Mouse (Mus musculus): ENCODE data around the gene Btbd2. TPM values are rescaled to one million over a fixed set of nuclear protein-coding genes. Genes with fewer than 3 reads are reported as not detected.

Btbd2 gene
- polyA plus RNA-seq, 1 experiment from 2014 or later, result 23.5 TPM

DNA sequence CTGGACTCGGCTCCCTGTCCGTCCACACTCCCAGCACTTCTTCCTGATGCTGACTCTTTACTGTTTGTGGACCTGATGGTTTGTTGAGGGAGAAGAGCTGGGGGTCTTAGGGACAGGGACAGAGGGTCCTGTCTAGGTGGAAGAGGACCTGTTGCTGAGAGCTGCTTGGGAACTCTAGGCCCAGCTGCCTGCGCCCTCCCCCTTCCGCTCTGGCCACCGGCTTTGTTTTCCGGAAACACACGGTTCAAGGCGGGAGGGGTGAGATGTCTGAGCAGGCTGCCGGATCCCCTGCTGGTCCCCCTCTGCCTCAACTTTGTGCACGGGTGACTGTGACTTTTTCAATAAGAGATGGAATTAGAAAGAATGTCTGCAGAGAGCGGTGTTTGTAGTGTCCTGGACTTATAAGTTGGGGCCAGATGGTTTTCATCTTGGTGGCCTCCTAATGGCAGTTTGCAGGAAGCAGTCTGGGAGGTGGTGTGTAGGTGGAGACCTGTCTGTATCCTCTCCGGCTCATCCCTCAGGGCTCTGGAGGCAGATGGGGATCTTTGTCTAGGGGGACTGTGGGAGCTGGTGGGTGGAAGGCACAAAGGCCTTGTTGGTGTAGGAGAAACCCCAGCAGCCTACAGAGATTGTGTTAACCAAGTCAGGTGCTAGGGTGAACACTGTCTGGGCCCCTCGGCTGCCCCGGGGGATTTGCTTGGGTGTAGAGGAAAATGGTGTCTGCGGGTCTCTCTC lies 33.2 kb downstream of the Btbd2 start:
- ATAC-seq, result no peak
- H3K4me1 ChIP-seq (replicated peaks; ENCODE audit: control insufficient read depth, insufficient read depth, low read length), result no peaks in the 10 kb centered on the region; the same call in 1 of the 2 replicates
- TF ChIP-seq CTCF (IDR thresholded peaks at IDR 0.05; ENCODE audit: low read depth), result peak; percentile 26; the same call in 1 of the 2 replicates

DNA sequence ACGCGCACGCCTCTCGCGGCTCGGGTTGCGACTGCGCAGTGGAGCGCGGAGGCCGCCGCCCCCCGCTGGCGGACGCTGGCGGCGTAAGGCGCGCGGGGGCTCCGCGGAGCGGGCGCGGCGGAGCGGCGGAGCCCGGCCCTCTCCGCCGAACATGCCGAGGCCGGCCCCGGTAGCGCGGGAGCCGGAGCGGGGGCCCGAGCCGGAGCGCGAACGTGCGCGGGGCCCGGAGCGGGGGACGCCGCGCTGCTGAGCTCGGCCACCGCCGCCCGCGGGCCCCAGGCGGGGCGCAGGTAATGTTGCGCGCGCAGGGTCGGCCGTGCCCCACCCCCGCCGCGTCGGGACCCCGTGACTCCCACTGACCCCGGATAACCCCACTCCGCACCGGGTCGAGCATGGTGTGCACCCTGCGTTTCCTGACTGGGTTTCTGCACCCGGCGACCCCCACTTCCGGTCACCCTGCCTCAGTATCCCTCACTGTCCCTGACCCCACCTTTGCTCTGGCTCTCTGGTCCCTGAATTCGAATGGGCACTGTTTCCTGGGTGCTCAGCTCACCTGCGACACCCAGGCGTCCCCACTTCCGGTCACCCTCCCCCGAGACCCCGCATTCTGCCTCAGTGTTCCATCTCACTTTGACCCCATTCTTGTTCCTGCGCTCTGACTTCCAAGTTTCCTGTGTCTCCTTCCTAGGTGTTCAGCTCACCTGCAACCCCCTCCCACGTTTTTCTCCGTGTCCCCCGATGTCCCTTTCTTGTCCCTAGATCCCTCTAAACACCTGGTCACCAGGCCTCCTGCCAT lies 34.0 kb downstream of the Btbd2 start, which contains the start of gene Csnk1g2:
Gene Csnk1g2 (plus strand): TSS at position 178 of the 796 bp plus-strand sequence.
- no peaks in the 10 kb centered on the region for H3K36me3 ChIP-seq (ENCODE audit: control insufficient read depth, insufficient read depth)
- H3K9me3 ChIP-seq (ENCODE audit: control insufficient read depth), result no peaks in the 10 kb centered on the region
- peak within 1 kb of the TSS; percentile 83 for H3K4me2 ChIP-seq (replicated peaks; ENCODE audit: low read depth)
- peak within 1 kb of the TSS; percentile 92 for H3K27ac ChIP-seq (ENCODE audit: low read depth, low read length)
- peak; percentile 44; the same call in 1 of the 2 replicates for TF ChIP-seq CTCF (IDR thresholded peaks at IDR 0.05; ENCODE audit: low read depth)
- H3K27me3 ChIP-seq (replicated peaks; ENCODE audit: control insufficient read depth, insufficient read depth, low read length), result no peaks in the 10 kb centered on the region
- H3K4me1 ChIP-seq (replicated peaks; ENCODE audit: control insufficient read depth, insufficient read depth, low read length), result no peaks in the 10 kb centered on the region; the same call in 1 of the 2 replicates
- under 1% methylated on average over 67 of the region's 85 CpGs for WGBS
- ATAC-seq, result peak; percentile 32
- peak within 1 kb of the TSS; percentile 84 for H3K4me3 ChIP-seq (ENCODE audit: low read depth, low read length)
- peak within 1 kb of the TSS; percentile 84 for H3K9ac ChIP-seq (ENCODE audit: low read depth, low read length)

More for the DNA sequence above, 33.2 kb downstream of the Btbd2 start:
- Histone ChIP-seq H3K9me3 (ENCODE audit: control insufficient read depth) (no peaks in the 10 kb centered on the region), H3K27me3 (replicated peaks; ENCODE audit: control insufficient read depth, insufficient read depth, low read length) (no peaks in the 10 kb centered on the region), H3K36me3 (ENCODE audit: control insufficient read depth, insufficient read depth) (no peaks in the 10 kb centered on the region), H3K4me2 (replicated peaks; ENCODE audit: low read depth) (peak overlapping the region; percentile 83), H3K27ac (ENCODE audit: low read depth, low read length) (peak overlapping the region; percentile 92), H3K9ac (ENCODE audit: low read depth, low read length) (peak overlapping the region; percentile 84), H3K4me3 (ENCODE audit: low read depth, low read length) (peak overlapping the region; percentile 84)
- 13% methylated on average over 15 of the region's 15 CpGs for WGBS

DNA sequence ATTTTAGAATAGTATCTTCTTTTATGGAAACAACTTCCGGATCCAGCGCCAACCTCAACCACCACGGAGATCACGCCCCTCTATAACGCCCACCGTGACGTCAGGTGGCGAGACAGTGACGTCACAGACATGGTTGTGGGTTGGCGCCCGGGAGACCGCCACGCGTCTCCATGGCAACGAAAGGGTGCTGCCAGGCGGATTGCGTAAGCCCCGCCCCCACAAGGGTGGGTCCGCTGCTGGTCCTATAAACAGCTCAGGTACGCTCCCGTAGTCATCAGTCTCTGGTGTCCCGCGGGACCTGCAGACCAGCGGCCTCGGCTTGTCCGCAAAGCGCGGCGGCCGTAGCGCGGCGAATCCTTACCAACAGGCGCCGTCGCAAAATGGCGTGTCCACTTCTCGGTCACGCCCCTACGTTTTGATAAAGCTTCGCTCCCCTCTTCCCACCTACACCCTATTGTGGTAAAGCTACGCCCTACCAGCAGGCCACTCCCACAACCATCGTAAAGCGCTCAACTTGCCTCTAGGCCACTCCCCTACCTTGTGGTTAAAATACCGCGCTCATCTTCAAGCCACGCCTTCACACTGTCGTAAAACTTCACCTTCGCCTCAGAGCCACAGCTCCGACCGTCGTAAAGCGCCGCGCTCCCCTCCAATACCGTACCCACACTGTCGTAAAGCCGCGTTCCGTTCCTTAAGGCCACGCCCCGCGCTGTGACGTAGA lies 34.8 kb downstream of the Btbd2 start:
- no peaks in the 10 kb centered on the region for H3K27me3 ChIP-seq (replicated peaks; ENCODE audit: control insufficient read depth, insufficient read depth, low read length)
- ATAC-seq, result peak; percentile 94
- H3K4me2 ChIP-seq (replicated peaks; ENCODE audit: low read depth), result peak overlapping the region; percentile 83
- H3K4me3 ChIP-seq (ENCODE audit: low read depth, low read length), result peak overlapping the region; percentile 84
- H3K27ac ChIP-seq (ENCODE audit: low read depth, low read length), result peak overlapping the region; percentile 92
- no peaks in the 10 kb centered on the region for H3K9me3 ChIP-seq (ENCODE audit: control insufficient read depth)
- WGBS, result under 1% methylated on average over 64 of the region's 64 CpGs
- H3K36me3 ChIP-seq (ENCODE audit: control insufficient read depth, insufficient read depth), result no peaks in the 10 kb centered on the region
- no peaks in the 10 kb centered on the region; the same call in 1 of the 2 replicates for H3K4me1 ChIP-seq (replicated peaks; ENCODE audit: control insufficient read depth, insufficient read depth, low read length)
- no peak for TF ChIP-seq CTCF (IDR thresholded peaks at IDR 0.05; ENCODE audit: low read depth)
- peak overlapping the region; percentile 84 for H3K9ac ChIP-seq (ENCODE audit: low read depth, low read length)

DNA sequence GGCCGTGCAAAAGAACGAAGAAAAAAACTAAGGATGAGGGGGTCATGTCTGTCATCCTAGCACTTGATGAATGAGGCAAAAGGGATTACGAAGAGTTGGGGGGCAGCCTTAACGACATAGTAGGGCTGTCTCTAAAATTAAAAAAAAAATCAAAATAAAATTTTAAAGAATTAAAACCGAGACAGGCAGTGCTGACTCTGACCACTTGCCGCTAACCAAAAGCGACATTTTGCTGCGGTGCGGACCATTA lies 35.3 kb downstream of the Btbd2 start:
- ATAC-seq, result no peak
- Histone ChIP-seq H3K4me3 (ENCODE audit: low read depth, low read length) (peak overlapping the region; percentile 84), H3K9me3 (ENCODE audit: control insufficient read depth) (no peaks in the 10 kb centered on the region), H3K36me3 (ENCODE audit: control insufficient read depth, insufficient read depth) (no peaks in the 10 kb centered on the region), H3K9ac (ENCODE audit: low read depth, low read length) (peak overlapping the region; percentile 55), H3K27ac (ENCODE audit: low read depth, low read length) (peak overlapping the region; percentile 76), H3K4me1 (replicated peaks; ENCODE audit: control insufficient read depth, insufficient read depth, low read length) (no peaks in the 10 kb centered on the region; the same call in 1 of the 2 replicates), H3K27me3 (replicated peaks; ENCODE audit: control insufficient read depth, insufficient read depth, low read length) (no peaks in the 10 kb centered on the region), H3K4me2 (replicated peaks; ENCODE audit: low read depth) (peak overlapping the region; percentile 78)
- WGBS, result 3% methylated on average over 9 of the region's 9 CpGs
- no peak for TF ChIP-seq CTCF (IDR thresholded peaks at IDR 0.05; ENCODE audit: low read depth)

DNA sequence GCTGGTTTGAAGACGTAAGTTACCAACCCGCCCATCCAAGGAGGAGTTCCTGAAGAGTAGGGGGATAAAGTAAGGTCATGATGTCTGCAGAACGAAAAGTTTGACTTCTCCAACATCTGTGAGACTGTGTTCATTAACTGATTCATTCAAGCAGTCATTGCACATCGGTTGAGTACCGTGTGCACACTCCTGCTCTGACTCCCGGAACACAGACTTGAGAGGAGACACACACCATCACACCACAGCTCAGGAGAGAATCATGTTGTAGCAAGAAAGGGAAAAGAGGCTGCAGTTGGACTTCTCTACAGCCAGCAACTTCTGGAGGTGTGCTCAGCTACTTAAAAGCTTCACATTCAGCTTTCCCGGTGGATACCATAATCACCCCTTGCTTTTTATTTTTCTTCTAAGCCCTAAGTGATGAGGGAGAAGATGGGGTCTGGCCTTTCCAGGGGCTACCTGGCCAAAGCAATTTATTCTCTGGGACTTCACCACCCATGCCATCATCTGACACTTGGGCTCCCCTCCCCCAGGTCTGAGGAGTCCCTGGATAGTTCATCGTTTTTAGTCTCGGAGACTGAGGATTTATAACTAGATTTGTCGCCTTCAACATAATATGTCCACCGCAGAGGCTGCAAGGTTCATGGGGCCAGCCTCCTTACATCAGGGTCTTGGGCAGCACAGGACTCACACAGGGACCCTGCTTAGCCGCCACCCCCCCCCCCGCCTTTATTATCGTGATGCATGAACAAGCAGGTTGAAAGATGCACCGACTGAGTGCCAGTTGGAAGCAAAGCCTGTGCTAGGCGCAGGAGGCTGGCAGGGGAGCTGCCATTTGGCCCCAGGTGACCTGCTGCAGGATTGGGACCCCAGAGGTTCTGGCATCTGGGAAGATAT lies 35.8 kb downstream of the Btbd2 start:
- 54% methylated on average over 16 of the region's 16 CpGs for WGBS
- peak overlapping the region; percentile 84 for H3K4me3 ChIP-seq (ENCODE audit: low read depth, low read length)
- H3K27me3 ChIP-seq (replicated peaks; ENCODE audit: control insufficient read depth, insufficient read depth, low read length), result no peaks in the 10 kb centered on the region
- peak overlapping the region; percentile 76 for H3K27ac ChIP-seq (ENCODE audit: low read depth, low read length)
- peak overlapping the region; percentile 78 for H3K4me2 ChIP-seq (replicated peaks; ENCODE audit: low read depth)
- peak overlapping the region; percentile 55 for H3K9ac ChIP-seq (ENCODE audit: low read depth, low read length)
- no peaks in the 10 kb centered on the region; the same call in 1 of the 2 replicates for H3K36me3 ChIP-seq (ENCODE audit: control insufficient read depth, insufficient read depth)
- ATAC-seq, result no peak
- H3K9me3 ChIP-seq (ENCODE audit: control insufficient read depth), result no peaks in the 10 kb centered on the region
- TF ChIP-seq CTCF (IDR thresholded peaks at IDR 0.05; ENCODE audit: low read depth), result no peak
- H3K4me1 ChIP-seq (replicated peaks; ENCODE audit: control insufficient read depth, insufficient read depth, low read length), result no peaks in the 10 kb centered on the region; the same call in 1 of the 2 replicates

All from intestine, postnatal 0 days (tissue).